Comparison of ENCODE assay signal across 24 mouse cellular contexts in genomic region chr8:57309844-57310485, GRCm38 (mm10). TPM values are rescaled to one million over a fixed set of nuclear protein-coding genes. Genes with fewer than 3 reads are reported as not detected.
DNase-seq lines count a peak whose midpoint lies in the region; ATAC-seq and TF ChIP-seq lines count a peak whose summit lies in the region.
"Had no signal": no experiment of that assay in that cellular context is flagged by ENCODE, and none has a peak within 500 bp of the region (broad histone marks: within the 10 kb centered on the region; RNA-seq: fewer than 3 reads in every experiment).

No protein-coding gene starts in this region.

- intact Hi-C loops in heart, adult 2 months (cut with DNase I) = loop anchor here (5.0 to 10.0 kb wide), 2 partner anchors 98 to 175 kb away; no protein-coding TSS in a partner anchor

- H3K4me3 ChIP-seq in heart, adult 2 months = no peak overlapping the region
- no peak overlapping the region for H3K4me3 ChIP-seq in hindbrain, embryonic 11.5 days (ENCODE audit: low read depth, low read length)
- H3K4me3 ChIP-seq in hindbrain, embryonic 12.5 days = no peak overlapping the region
- H3K4me3 ChIP-seq: embryonic facial prominence, embryonic 13.5 days; forebrain, embryonic 12.5 days; gastrocnemius, adult 2 months; hindbrain, embryonic 10.5 days had no signal

- peak overlapping the region; percentile 89; the same call in 1 of the 2 replicates for H3K27ac ChIP-seq in heart, adult 2 months
- H3K27ac ChIP-seq in hindbrain, embryonic 11.5 days (ENCODE audit: low read depth, low read length) = no peak overlapping the region
- H3K27ac ChIP-seq in hindbrain, embryonic 12.5 days = no peak overlapping the region
- H3K27ac ChIP-seq: embryonic facial prominence, embryonic 13.5 days; forebrain, embryonic 12.5 days; gastrocnemius, adult 2 months; hindbrain, embryonic 10.5 days had no signal

- DNase-seq in heart, adult 2 months = no peak
- no peak for DNase-seq in heart, postnatal 4 days
- DNase-seq in hindbrain, embryonic 11.5 days (ENCODE audit: low spot score) = peak; percentile 13
- DNase-seq in retina, postnatal 1 day = peak; percentile 21
- no peak for DNase-seq in retina, embryonic 14.5 days (ENCODE audit: low spot score)
- no peak for DNase-seq in layer of hippocampus, adult 9-10 months (ENCODE audit: low spot score)
- DNase-seq: adrenal gland, postnatal 14 days; cerebellum, adult 18-20 months; embryo, embryonic 11 days; gastrocnemius, adult 2 months; gastrocnemius, postnatal 25 days; kidney, adult 8-10 months had no signal

- TF ChIP-seq CTCF in heart, adult 2 months (IDR thresholded peaks at IDR 0.05) = no peak

- H3K27me3 ChIP-seq in heart, adult 2 months (ENCODE audit: control insufficient read depth, insufficient read depth, low read length) = no peaks in the 10 kb centered on the region
- peaks cover 47% of the 10 kb centered on the region for H3K27me3 ChIP-seq in hindbrain, embryonic 11.5 days (ENCODE audit: control insufficient read depth, insufficient read depth, low read length)
- H3K27me3 ChIP-seq in hindbrain, embryonic 12.5 days = peaks cover 57% of the 10 kb centered on the region

- H3K9ac ChIP-seq in heart, adult 2 months (ENCODE audit: low read depth, low read length) = no peak overlapping the region
- no peak overlapping the region for H3K9ac ChIP-seq in hindbrain, embryonic 11.5 days (ENCODE audit: low read depth, low read length)
- H3K9ac ChIP-seq in hindbrain, embryonic 12.5 days = no peak overlapping the region
- H3K9ac ChIP-seq: embryonic facial prominence, embryonic 13.5 days; forebrain, embryonic 12.5 days had no signal

- TF ChIP-seq POLR2A in heart, adult 2 months (IDR thresholded peaks at IDR 0.05; ENCODE audit: insufficient read depth, low read depth, low read length) = no peak

- no peaks in the 10 kb centered on the region for H3K9me3 ChIP-seq in hindbrain, embryonic 11.5 days (ENCODE audit: control insufficient read depth, low read length)
- H3K9me3 ChIP-seq in hindbrain, embryonic 12.5 days (replicated peaks) = no peaks in the 10 kb centered on the region
- H3K9me3 ChIP-seq: embryonic facial prominence, embryonic 13.5 days; forebrain, embryonic 12.5 days; hindbrain, embryonic 10.5 days had no signal

- H3K36me3 ChIP-seq in heart, adult 2 months (ENCODE audit: control insufficient read depth, insufficient read depth, low read length) = peaks cover 2% of the 10 kb centered on the region
- no peaks in the 10 kb centered on the region for H3K36me3 ChIP-seq in hindbrain, embryonic 11.5 days (ENCODE audit: control insufficient read depth, insufficient read depth, low read length)
- H3K36me3 ChIP-seq in hindbrain, embryonic 12.5 days = no peaks in the 10 kb centered on the region
- H3K36me3 ChIP-seq: embryonic facial prominence, embryonic 13.5 days; forebrain, embryonic 12.5 days; hindbrain, embryonic 10.5 days had no signal

- 61% methylated on average over 1 of the region's 1 CpGs for WGBS in heart, adult 2 months
- 11% methylated on average over 1 of the region's 1 CpGs for WGBS in hindbrain, embryonic 11.5 days
- 14% methylated on average over 1 of the region's 1 CpGs for WGBS in hindbrain, embryonic 12.5 days

- H3K4me1 ChIP-seq in heart, adult 2 months (ENCODE audit: control insufficient read depth, insufficient read depth, low read length) = peaks cover 6% of the 10 kb centered on the region
- H3K4me1 ChIP-seq in hindbrain, embryonic 11.5 days (replicated peaks; ENCODE audit: control insufficient read depth, insufficient read depth, low read length) = 0 out of 2 replicates have a peak, but pooled peaks cover 3% of the 10 kb centered on the region
- 0 out of 2 replicates have a peak, but pooled peaks cover 2% of the 10 kb centered on the region for H3K4me1 ChIP-seq in hindbrain, embryonic 12.5 days

- no peaks in the 10 kb centered on the region for H3K79me2 ChIP-seq in heart, adult 2 months (replicated peaks; ENCODE audit: control insufficient read depth, insufficient read depth, low read length)

- ATAC-seq in hindbrain, embryonic 11.5 days (ENCODE audit: low FRiP score) = no peak
- no peak for ATAC-seq in hindbrain, embryonic 12.5 days (ENCODE audit: low FRiP score)
- ATAC-seq: activated CD4-positive, CD25-positive, alpha-beta regulatory T cell, adult 4 months; hindbrain, embryonic 16.5 days; inflammation-experienced regulatory T-cells, adult 6 months; intestine, postnatal 0 days; Patski had no signal

- H3K4me2 ChIP-seq in hindbrain, embryonic 11.5 days (replicated peaks; ENCODE audit: low read depth, low read length) = no peak overlapping the region
- H3K4me2 ChIP-seq in hindbrain, embryonic 12.5 days (replicated peaks) = no peak overlapping the region
- H3K4me2 ChIP-seq: embryonic facial prominence, embryonic 13.5 days; forebrain, embryonic 12.5 days had no signal

- no peak for TF ChIP-seq EP300 in heart, adult 2 months (IDR thresholded peaks at IDR 0.05; ENCODE audit: insufficient read depth, low read depth, low read length)

RNA-seq across cellular contexts. Expression of gene Hand2, which starts 10.8 kb away (rescaled TPM):
- total RNA-seq in heart, adult 2 months (2021) = 10 to 100 TPM; 62.1 to 63.9 TPM
- 10.3 and 14.8 TPM in 2 replicates for polyA plus RNA-seq in heart, adult 2 months (2012; rRNA removed)
- total RNA-seq in heart, postnatal 4 days (2021) = 10 to 100 TPM; 62.1 to 69.6 TPM
- polyA plus RNA-seq in hindbrain, embryonic 11.5 days (2014; fragmentation: Nextera tagmentation; extraction: Ambion mirVana) = 0.10 TPM in 1 of 2 replicates, not detected in the other
- polyA plus RNA-seq in hindbrain, embryonic 12.5 days (2016; fragmentation: Nextera tagmentation; extraction: Ambion mirVana) = not detected in 2 replicates
- total RNA-seq: common myeloid progenitor, adult 5-6 weeks; granulocyte monocyte progenitor cell, adult 5-6 weeks had no signal
- polyA plus RNA-seq: activated CD4-positive, CD25-positive, alpha-beta regulatory T cell, adult 4 months; C2C12; forebrain, embryonic 12.5 days; hindbrain, embryonic 10.5 days; hindbrain, embryonic 16.5 days; inflammation-experienced regulatory T-cells, adult 6 months had no signal

Comparison
In these comparisons a context has a peak if more than half of its experiments do, and no peak if none do; other contexts are left out.
1. DNase-seq: peak in hindbrain, embryonic 11.5 days (single experiment) and retina, postnatal 1 day (single experiment); none in heart, adult 2 months (0 of 2), heart, postnatal 4 days (single experiment), retina, embryonic 14.5 days (single experiment) and layer of hippocampus, adult 9-10 months (single experiment).
2. RNA of gene Hand2, which starts 10.8 kb away (polyA plus RNA-seq): 10.3 to 14.8 TPM in heart, adult 2 months; 0.10 TPM in hindbrain, embryonic 11.5 days and not detected in hindbrain, embryonic 12.5 days; every median in the first group is over 10 times any median in the second.